Mouse (Mus musculus) MEL (cell line): ENCODE measurements at regions not wholly inside any gene's neighbourhood (a gene's known extent, or its start where the extent isn't known, plus 50 kb on each side); places are given as distances from the start of the nearest gene placed in this dataset.

Source experiments
- DNase-seq: peaks from one replicate; pipeline ENCODE4 v3.0.0; 2011; ENCODE audit warnings: low read depth, low spot score
- H3K27ac ChIP-seq: 2 replicates; pipeline ENCODE4 v1.5.1; 2012; ENCODE audit warnings: low read depth, mild to moderate bottlenecking, control low read depth, low read length, moderate library complexity; ENCODE audit not compliant: control insufficient read depth
- H3K27me3 ChIP-seq, 2 experiments: fragments of 150-350 bp in 1 of 2; sonication (generic) in 1 of 2; 2 replicates each; pipeline ENCODE4 v1.6.1; 2012; ENCODE audit warnings: low read length in 2 of 2, mild to moderate bottlenecking in 2 of 2, improper control_type of control experiment in 1 of 2, moderate library complexity in 1 of 2; ENCODE audit not compliant: insufficient read depth in 2 of 2, control insufficient read depth in 1 of 2
- H3K36me3 ChIP-seq, 2 experiments: 2 replicates each; pipeline ENCODE4 v1.6.1; 2012 to 2014; ENCODE audit warnings: low read length in 2 of 2, improper control_type of control experiment in 1 of 2, inconsistent platforms in 1 of 2, mild to moderate bottlenecking in 1 of 2; ENCODE audit not compliant: insufficient read depth in 2 of 2, control insufficient read depth in 1 of 2
- H3K4me1 ChIP-seq, 2 experiments: fragments of 150-350 bp in 1 of 2; sonication (generic) in 1 of 2; 2 replicates each; pipeline ENCODE4 v1.6.1; 2012; ENCODE audit warnings: low read length in 2 of 2, improper control_type of control experiment in 1 of 2, mild to moderate bottlenecking in 1 of 2; ENCODE audit not compliant: insufficient read depth in 2 of 2, control insufficient read depth in 1 of 2
- H3K4me3 ChIP-seq, 2 experiments: fragments of 150-350 bp in 1 of 2; sonication (generic) in 1 of 2; 2 replicates each; pipeline ENCODE4 v1.5.1; 2012; ENCODE audit warnings: low read depth in 2 of 2, low read length in 2 of 2, mild to moderate bottlenecking in 2 of 2, moderate library complexity in 2 of 2, control low read depth in 1 of 2, improper control_type of control experiment in 1 of 2; ENCODE audit not compliant: control insufficient read depth in 1 of 2, insufficient read depth in 1 of 2
- H3K79me2 ChIP-seq: 2 replicates; pipeline ENCODE4 v1.6.1; 2012; ENCODE audit warnings: mild to moderate bottlenecking, low read length, moderate library complexity; ENCODE audit not compliant: control insufficient read depth, poor library complexity, insufficient read depth
- H3K9ac ChIP-seq: 2 replicates; pipeline ENCODE4 v1.6.1; 2012; ENCODE audit warnings: low read depth, mild to moderate bottlenecking, control low read depth, low read length, moderate library complexity; ENCODE audit not compliant: control insufficient read depth, poor library complexity, severe bottlenecking
- H3K9me3 ChIP-seq: fragments of 150-350 bp; sonication (generic); replicated peaks from 2 replicates; pipeline ENCODE4 v1.6.1; 2012; ENCODE audit warnings: mild to moderate bottlenecking, low read length, improper control_type of control experiment, moderate library complexity; ENCODE audit not compliant: insufficient read depth
- CTCF ChIP-seq, 3 experiments: IDR thresholded peaks in 2 of 3; conservative IDR thresholded peaks in 1 of 3; 2 replicates each; pipeline ENCODE4 v1.5.1; 2011 to 2012; ENCODE audit warnings: low read length in 3 of 3, low read depth in 2 of 3, mild to moderate bottlenecking in 2 of 3, improper control_type of control experiment in 1 of 3, inconsistent platforms in 1 of 3, mixed read lengths in 1 of 3, moderate library complexity in 1 of 3; ENCODE audit not compliant: control insufficient read depth in 1 of 3, insufficient read depth in 1 of 3, poor library complexity in 1 of 3, severe bottlenecking in 1 of 3
- ELF1 ChIP-seq: IDR thresholded peaks from 2 replicates; pipeline ENCODE4 v1.6.1; 2014; ENCODE audit warnings: low read depth, mild to moderate bottlenecking, inconsistent platforms, low read length, improper control_type of control experiment, moderate library complexity
- ETS1 ChIP-seq: IDR thresholded peaks from 2 replicates; pipeline ENCODE4 v1.6.1; 2012; ENCODE audit warnings: low read depth, mild to moderate bottlenecking, inconsistent platforms, low read length, improper control_type of control experiment, moderate library complexity
- GABPA ChIP-seq: IDR thresholded peaks from 2 replicates; pipeline ENCODE4 v1.6.1; 2012; ENCODE audit warnings: low read depth, mild to moderate bottlenecking, inconsistent platforms, low read length, improper control_type of control experiment, moderate library complexity
- GATA1 ChIP-seq: IDR thresholded peaks from 2 replicates; pipeline ENCODE4 v1.6.1; 2011; ENCODE audit warnings: low read depth, low read length, improper control_type of control experiment
- HCFC1 ChIP-seq: IDR thresholded peaks from 2 replicates; pipeline ENCODE4 v1.6.1; 2012; ENCODE audit warnings: low read depth, mild to moderate bottlenecking, inconsistent platforms, low read length, improper control_type of control experiment, moderate library complexity
- KAT2A ChIP-seq: conservative IDR thresholded peaks from 2 replicates; pipeline ENCODE4 v1.6.1; 2012; ENCODE audit warnings: low read depth, low read length, improper control_type of control experiment, inconsistent platforms
- MAX ChIP-seq: IDR thresholded peaks from 2 replicates; pipeline ENCODE4 v1.6.1; 2011; ENCODE audit warnings: low read length, improper control_type of control experiment
- MYB ChIP-seq: IDR thresholded peaks from 2 replicates; pipeline ENCODE4 v1.6.1; 2011; ENCODE audit warnings: mild to moderate bottlenecking, low read depth, low read length, improper control_type of control experiment
- MYC ChIP-seq: IDR thresholded peaks from 2 replicates; pipeline ENCODE4 v1.6.1; 2011; ENCODE audit warnings: low read depth, mild to moderate bottlenecking, low read length, improper control_type of control experiment, moderate library complexity
- NRF1 ChIP-seq: IDR thresholded peaks from 2 replicates; pipeline ENCODE4 v1.6.1; 2014; ENCODE audit warnings: low read depth, mild to moderate bottlenecking, inconsistent platforms, low read length, improper control_type of control experiment, moderate library complexity; ENCODE audit not compliant: poor library complexity, insufficient read depth, severe bottlenecking
- POLR2A ChIP-seq, 2 experiments: IDR thresholded peaks; 2 replicates each; pipeline ENCODE4 v1.6.1; 2011 to 2012; ENCODE audit warnings: low read length in 2 of 2, mild to moderate bottlenecking in 2 of 2, control low read depth in 1 of 2, improper control_type of control experiment in 1 of 2, low read depth in 1 of 2, moderate library complexity in 1 of 2; ENCODE audit not compliant: control insufficient read depth in 1 of 2, insufficient read depth in 1 of 2, poor library complexity in 1 of 2
- RAD21 ChIP-seq: IDR thresholded peaks from 2 replicates; pipeline ENCODE4 v1.6.1; 2011; ENCODE audit warnings: mild to moderate bottlenecking, low read depth, low read length, improper control_type of control experiment
- SIN3A ChIP-seq: IDR thresholded peaks from 2 replicates; pipeline ENCODE4 v1.6.1; 2012; ENCODE audit warnings: low read length, improper control_type of control experiment, inconsistent platforms
- TAL1 ChIP-seq: IDR thresholded peaks from 2 replicates; pipeline ENCODE4 v1.6.1; 2012; ENCODE audit warnings: mild to moderate bottlenecking, inconsistent platforms, low read length, moderate library complexity, mixed read lengths
- TBP ChIP-seq: IDR thresholded peaks from 2 replicates; pipeline ENCODE4 v1.8.0; 2011; ENCODE audit warnings: low read depth, low read length, improper control_type of control experiment
- TCF12 ChIP-seq: IDR thresholded peaks from 2 replicates; pipeline ENCODE4 v1.6.1; 2014; ENCODE audit warnings: low read depth, mild to moderate bottlenecking, inconsistent platforms, low read length, improper control_type of control experiment, moderate library complexity
- UBTF ChIP-seq: IDR thresholded peaks from 2 replicates; pipeline ENCODE4 v1.6.1; 2012; ENCODE audit warnings: low read depth, mild to moderate bottlenecking, inconsistent platforms, low read length, improper control_type of control experiment, moderate library complexity, borderline replicate concordance; ENCODE audit not compliant: insufficient read depth
- USF2 ChIP-seq, 2 experiments: IDR thresholded peaks; 2 replicates each; pipeline ENCODE4 v1.6.1; 2011 to 2012; ENCODE audit warnings: improper control_type of control experiment in 2 of 2, low read length in 2 of 2, borderline replicate concordance in 1 of 2, inconsistent platforms in 1 of 2, low read depth in 1 of 2, mild to moderate bottlenecking in 1 of 2; ENCODE audit not compliant: insufficient read depth in 1 of 2
- ZKSCAN1 ChIP-seq: IDR thresholded peaks from 2 replicates; pipeline ENCODE4 v1.6.1; 2012; ENCODE audit warnings: low read depth, mild to moderate bottlenecking, inconsistent platforms, low read length, improper control_type of control experiment, moderate library complexity
- ZMIZ1 ChIP-seq: IDR thresholded peaks from 2 replicates; pipeline ENCODE4 v1.6.1; 2012; ENCODE audit warnings: low read depth, mild to moderate bottlenecking, inconsistent platforms, low read length, improper control_type of control experiment, moderate library complexity
- ZNF384 ChIP-seq: IDR thresholded peaks from 2 replicates; pipeline ENCODE4 v1.6.1; 2012; ENCODE audit warnings: low read depth, mild to moderate bottlenecking, inconsistent platforms, low read length, improper control_type of control experiment

DNA sequence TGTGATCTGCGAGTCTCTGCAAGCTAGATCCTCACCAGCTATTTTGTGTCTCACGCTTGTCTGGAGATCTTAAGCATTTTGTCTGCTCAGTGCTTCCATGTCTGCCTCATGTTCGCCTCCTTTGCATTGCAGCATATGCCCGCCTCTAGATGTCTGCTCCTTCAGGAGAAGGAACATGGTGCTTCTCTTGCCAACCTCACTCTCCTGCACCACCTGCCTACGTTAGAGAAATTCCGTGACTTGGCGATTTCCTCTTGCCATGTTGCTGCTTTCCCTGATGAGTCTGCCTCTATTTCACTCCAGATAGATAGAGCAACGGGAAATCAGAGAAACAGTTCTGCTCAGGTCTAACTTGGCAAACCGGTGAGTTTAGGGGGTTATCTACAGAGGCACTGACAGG, 126.2 kb downstream of the Dyrk2 start:
- H3K4me3 ChIP-seq, result no peak overlapping the region
- no peaks in the 10 kb centered on the region for H3K27me3 ChIP-seq

DNA sequence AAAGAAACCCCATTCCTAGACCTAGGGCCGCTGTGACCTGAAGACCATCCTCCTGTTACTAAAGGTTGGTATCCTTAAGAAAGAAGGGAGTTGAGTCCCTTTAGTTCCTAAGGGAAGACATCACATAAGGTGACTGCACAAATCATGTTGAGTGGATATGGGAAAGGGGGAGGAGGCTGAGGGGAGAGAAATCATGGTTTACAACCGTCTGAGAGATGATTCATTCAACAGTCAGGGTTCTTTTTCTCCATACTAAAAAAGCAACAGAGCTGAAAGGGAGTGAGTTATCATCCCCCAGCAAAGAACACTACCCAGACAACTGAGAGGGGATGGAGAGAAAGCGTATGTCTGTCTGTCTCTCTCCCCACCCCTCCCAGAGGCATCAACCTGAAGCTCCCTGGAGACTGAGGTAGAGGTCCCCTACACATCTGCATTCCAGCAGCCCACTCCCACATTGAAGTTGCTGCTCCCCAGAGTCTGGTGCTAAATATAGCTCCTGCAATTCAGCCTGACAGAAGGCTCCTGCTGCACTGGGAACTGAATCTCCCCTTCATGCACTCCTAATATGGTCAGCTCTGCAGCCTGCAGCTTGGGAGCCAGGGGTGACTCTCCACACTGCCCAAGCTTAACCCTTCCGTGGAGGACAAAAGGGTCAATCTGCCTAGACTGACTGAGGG, 123.2 kb downstream of the Dyrk2 start:
- no peaks in the 10 kb centered on the region for H3K79me2 ChIP-seq

More for the DNA sequence above, 126.2 kb downstream of the Dyrk2 start:
- no peaks in the 10 kb centered on the region for H3K9me3 ChIP-seq
- no peak overlapping the region for H3K9ac ChIP-seq
- H3K4me1 ChIP-seq, result no peaks in the 10 kb centered on the region
- H3K27ac ChIP-seq, result no peak overlapping the region
- no peak for DNase-seq
- no peaks in the 10 kb centered on the region for H3K36me3 ChIP-seq
- no peaks in the 10 kb centered on the region for H3K79me2 ChIP-seq
- TF ChIP-seq GABPA (no peak), USF2 (IDR thresholded peaks at IDR 0.05; ENCODE audit: borderline replicate concordance in 1 of 2, insufficient read depth in 1 of 2, low read depth in 1 of 2, low read length in 2 of 2) (no peak), TCF12 (no peak), GATA1 (no peak), ETS1 (no peak), UBTF (no peak), HCFC1 (no peak), ZKSCAN1 (no peak), KAT2A (no peak), CTCF (IDR thresholded peaks at IDR 0.05 in 2 of 3, conservative IDR thresholded peaks at IDR 0.05 in 1 of 3; ENCODE audit: control insufficient read depth in 1 of 3, insufficient read depth in 1 of 3, low read depth in 2 of 3, low read length in 3 of 3, poor library complexity in 1 of 3, severe bottlenecking in 1 of 3) (no peak), TBP (no peak), MYB (no peak), ZNF384 (no peak), ZMIZ1 (no peak), MAX (no peak)

More for the DNA sequence above, 123.2 kb downstream of the Dyrk2 start:
- Histone ChIP-seq H3K36me3 (no peaks in the 10 kb centered on the region), H3K27me3 (no peaks in the 10 kb centered on the region), H3K9me3 (no peaks in the 10 kb centered on the region), H3K9ac (no peak overlapping the region), H3K27ac (no peak overlapping the region), H3K4me1 (no peaks in the 10 kb centered on the region), H3K4me3 (no peak overlapping the region)
- TF ChIP-seq MYC (no peak), UBTF (no peak), ELF1 (no peak), POLR2A (IDR thresholded peaks at IDR 0.05; ENCODE audit: control insufficient read depth in 1 of 2, insufficient read depth in 1 of 2, low read depth in 1 of 2, low read length in 2 of 2, poor library complexity in 1 of 2) (no peak), ZKSCAN1 (no peak), GATA1 (no peak), RAD21 (no peak), TAL1 (no peak), KAT2A (no peak), SIN3A (no peak), NRF1 (no peak)
- DNase-seq, result no peak
